Mouse (Mus musculus): ENCODE measurements around the gene Kif1a.

The Kif1a gene

DNA sequence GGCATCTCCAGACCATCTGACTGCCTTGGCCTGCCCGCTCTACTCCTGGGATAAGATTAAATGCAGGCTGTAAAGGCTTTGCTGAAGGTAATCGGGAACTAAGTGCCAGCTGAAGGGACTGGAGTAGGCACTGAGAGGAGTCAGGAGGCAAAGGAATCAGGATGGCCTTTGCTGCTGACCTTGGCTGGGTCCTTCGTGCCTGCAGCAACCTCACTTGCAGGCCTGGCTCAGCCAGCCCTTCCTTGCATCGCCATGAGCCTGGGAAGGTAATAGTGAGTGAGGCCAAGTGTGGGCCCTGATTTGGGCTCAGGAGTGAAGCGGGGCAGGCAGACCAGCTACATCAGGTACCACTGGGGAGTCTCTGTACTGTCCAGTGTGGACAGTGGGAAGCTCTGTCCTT, 2.8 kb downstream of the Kif1a start:
- DNase-seq (ENCODE audit: low spot score in 2 of 2), result no peak

DNA sequence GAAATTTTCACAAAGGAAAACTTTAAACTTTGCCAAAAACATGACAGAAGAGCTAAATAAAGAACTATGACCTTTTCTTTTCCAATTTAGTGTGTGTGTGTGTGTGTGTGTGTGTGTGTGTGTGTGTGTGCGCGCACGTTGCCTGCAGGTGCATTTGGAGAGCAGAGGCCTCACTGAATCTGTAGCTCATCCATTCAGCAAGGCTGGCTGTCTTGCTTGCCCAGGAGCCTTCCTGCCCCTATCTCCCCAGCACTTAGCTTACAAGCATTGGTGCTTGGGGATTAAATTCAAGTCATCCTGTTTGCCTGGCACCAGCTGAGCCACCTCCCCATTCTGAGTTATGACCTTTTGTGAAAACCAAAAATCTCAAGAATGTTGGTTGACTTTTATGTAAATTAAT, 9.2 kb downstream of the Kif1a start:
- DNase-seq (ENCODE audit: low spot score in 2 of 2), result no peak

- no peak for DNase-seq (ENCODE audit: low spot score in 2 of 2)
These were observed 16.6 kb downstream of the Kif1a start for GRCm38 (mm10) chr1:93085136-93085535.

DNA sequence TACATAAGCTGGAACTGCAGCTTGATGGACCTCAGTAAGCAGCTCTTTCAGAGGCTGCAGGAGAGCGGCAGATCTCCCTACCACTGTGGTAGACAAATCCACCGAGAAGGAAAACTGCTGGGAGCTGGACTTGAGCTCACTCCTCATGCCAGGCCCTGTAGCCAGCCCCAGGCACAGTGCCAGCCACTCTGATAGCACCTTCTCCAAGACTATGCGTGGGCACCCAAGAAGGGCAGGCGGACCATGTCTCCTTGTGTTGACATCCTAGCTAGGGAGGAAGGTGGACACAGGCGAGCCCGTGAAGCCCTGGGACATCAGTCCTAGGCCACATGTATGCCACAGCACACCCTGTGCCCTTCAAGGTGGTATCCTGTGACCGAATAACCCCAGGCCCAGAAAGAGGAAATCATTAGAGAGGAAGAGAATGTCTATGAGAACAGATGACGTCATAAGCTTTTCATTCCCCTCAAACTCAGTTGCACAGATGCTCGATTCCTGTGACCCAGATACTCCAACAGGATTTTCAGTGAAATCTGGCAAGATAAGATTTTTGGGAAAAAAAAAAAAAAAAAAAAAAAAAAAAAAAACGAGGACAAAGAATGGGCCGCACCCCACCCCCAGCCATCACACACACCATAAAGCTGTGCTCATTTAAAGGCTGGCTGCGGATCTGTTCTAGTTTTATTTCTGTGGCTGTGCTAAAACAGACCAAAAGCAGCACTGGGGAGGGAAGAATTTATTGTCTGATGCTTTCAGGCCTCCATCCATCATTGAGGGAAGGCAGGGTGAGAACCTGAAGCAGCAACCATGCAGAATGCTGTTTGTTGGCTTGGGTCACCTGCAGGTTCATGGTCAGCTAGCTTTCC, 18.1 kb downstream of the Kif1a start:
- peak; percentile 55 to 65 for DNase-seq (ENCODE audit: low spot score in 2 of 2)

DNA sequence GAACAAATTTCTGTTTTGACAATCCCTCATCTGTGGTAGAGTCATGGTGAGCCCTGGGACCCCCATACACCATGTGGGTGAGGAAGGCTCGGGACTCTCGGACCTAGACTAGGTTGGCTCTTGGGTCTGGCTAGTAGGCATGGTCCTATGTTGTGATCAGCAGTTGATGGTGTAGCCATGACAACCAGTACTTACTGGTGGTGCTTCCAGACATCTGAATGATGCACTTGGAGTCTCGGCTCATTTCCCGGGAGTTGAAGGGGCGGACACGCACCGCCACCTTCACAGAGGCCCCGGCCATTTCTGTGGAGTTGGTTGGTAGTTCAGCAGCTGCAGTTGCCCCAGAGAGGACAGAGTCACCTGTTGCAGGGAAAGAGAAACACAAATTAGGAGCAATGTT, 19.6 kb downstream of the Kif1a start:
- no peak for DNase-seq (ENCODE audit: low spot score in 2 of 2)

DNA sequence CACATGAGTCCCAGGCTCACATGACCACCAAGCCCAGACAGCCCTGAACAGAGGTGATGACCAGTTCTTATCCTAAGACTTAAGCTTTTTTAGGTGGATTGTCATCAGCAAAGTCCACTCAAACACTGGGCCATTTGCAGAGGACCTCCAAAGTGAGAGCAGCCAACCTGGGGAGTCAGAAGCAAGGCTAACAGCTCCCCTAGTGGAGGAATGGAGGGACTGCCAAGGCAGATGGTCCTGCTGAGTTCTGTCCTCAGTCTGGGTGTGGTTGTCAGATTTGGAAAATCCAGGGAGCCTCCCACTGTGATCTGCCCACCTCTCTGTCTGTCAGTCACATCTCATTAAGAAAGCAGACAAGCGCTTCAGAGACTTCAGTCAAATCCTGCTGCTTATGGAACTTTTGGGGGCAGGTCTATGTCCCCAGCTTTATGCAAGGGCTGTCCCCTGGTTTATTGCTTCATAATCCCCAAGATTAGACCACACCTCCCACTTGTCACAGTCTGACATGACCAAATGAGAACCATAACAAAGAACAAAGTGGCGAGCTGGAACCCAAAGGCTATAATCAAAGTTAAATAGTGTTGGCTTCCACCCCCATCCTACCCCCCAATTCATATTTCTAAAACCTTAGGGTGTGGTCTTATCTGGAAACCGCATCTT, 20.7 kb downstream of the Kif1a start:
- DNase-seq (ENCODE audit: low spot score in 2 of 2), result no peak

- no peak for DNase-seq (ENCODE audit: low spot score in 2 of 2)
These were observed 22.1 kb downstream of the Kif1a start for GRCm38 (mm10) chr1:93079602-93080001.

DNA sequence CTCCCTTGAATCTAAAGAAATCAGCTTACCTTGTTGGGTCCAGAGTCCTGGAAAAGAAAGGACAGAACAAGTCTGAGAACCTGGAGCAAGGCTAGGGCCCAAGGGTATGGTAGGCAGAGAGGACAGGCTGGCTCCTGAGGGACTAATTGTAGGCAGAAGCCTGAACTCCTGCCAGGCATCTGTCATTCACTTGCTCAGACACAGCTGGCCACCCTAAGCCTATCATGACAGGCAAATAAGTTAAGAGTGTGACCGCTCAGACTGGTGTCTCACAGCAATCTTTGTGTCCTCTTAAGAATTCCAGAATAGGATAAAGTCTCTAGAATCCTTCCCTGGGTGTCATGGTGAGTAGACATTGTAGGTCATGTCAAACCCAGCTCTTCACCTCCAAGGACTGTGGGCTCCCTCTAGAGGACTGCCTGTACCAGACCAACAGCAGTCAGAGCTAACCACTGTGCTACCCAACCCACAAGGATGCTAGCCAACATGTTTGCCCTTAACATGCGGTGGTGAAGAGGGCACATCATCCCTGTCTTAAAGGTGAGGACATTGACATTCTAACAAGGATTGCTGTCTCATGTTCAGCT, 29.4 kb downstream of the Kif1a start:
- no peak for DNase-seq (ENCODE audit: low spot score in 2 of 2)

DNA sequence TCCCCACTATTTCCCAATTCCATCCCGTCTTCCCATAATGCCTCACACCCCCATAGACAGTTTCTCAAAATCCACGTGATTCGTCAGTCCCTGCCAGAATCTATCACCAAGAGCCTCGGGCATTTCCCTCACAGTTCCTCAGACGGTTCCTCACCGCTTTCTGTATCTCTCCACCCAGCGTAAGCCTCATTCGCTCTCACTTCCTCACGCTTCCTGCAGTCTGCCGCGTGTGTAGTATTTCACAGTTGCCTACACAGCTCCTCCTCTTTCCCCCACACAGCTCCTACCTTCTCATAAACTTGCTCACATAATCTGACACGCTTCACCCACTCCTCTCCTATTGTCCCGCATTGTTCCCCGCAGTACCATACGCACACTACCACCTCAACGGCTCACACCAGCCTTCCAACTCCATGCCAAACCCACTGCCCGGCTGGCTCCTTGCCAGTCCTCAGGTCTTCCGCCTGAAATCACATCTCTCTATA, 30.2 kb downstream of the Kif1a start:
- DNase-seq (ENCODE audit: low spot score in 2 of 2), result peak in 1 of 2 experiments; percentile 56

GRCm38 (mm10) chr1:93070881-93071280, 30.9 kb downstream of the Kif1a start:
- no peak for DNase-seq (ENCODE audit: low spot score in 2 of 2)

DNA sequence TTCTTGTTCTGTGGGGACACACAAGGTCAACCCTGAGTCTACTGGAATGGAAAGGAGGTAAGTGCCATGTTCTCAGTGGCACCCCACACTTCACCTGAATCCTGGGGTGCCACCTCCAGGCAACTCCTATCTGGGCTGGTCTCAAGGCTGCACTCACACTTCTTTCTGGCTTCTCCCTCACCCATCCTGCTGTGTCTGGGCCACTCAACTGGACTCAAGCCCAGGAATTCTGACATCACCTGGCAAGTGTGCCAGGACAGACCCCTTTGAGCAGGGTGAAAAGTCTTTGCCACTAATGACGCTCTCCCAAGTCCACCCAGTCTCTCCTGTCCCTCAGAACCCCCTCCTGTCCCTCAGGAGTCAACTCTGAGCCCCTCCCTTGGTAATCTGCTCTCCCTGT, 33.2 kb downstream of the Kif1a start:
- DNase-seq (ENCODE audit: low spot score in 2 of 2), result no peak

- DNase-seq (ENCODE audit: low spot score in 2 of 2), result no peak
These were observed 36.1 kb downstream of the Kif1a start for GRCm38 (mm10) chr1:93065654-93066053.

DNA sequence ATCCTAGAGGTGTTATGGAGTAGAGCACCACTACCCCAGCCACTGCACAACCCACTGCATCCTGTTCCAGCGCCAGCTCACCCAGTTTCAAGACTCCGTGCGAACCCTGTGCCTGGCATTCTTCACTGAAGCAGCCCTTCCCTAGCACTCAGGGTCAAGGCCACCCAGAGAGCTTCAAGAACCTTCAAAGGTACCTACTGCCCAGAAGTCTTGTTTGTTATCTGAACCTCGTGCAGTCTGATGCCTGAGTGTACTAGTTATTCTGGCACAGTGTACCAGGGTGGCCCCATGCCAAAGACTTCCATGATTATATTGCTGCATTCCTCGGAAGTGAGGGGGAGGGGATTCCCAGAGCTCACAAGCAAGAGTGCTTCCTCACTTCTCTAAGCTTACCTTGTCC, 38.1 kb downstream of the Kif1a start:
- no peak for DNase-seq (ENCODE audit: low spot score in 2 of 2)

- DNase-seq (ENCODE audit: low spot score in 2 of 2), result no peak
These were observed 50.5 kb downstream of the Kif1a start for GRCm38 (mm10) chr1:93051124-93051833.

- DNase-seq (ENCODE audit: low spot score in 2 of 2), result no peak
These were observed 51.7 kb downstream of the Kif1a start for GRCm38 (mm10) chr1:93050071-93050470.

GRCm38 (mm10) chr1:93046153-93046789, 55.5 kb downstream of the Kif1a start:
- DNase-seq (ENCODE audit: low spot score in 2 of 2), result no peak

- no peak for DNase-seq (ENCODE audit: low spot score in 2 of 2)
These were observed 65.8 kb downstream of the Kif1a start for GRCm38 (mm10) chr1:93035981-93036380.

DNA sequence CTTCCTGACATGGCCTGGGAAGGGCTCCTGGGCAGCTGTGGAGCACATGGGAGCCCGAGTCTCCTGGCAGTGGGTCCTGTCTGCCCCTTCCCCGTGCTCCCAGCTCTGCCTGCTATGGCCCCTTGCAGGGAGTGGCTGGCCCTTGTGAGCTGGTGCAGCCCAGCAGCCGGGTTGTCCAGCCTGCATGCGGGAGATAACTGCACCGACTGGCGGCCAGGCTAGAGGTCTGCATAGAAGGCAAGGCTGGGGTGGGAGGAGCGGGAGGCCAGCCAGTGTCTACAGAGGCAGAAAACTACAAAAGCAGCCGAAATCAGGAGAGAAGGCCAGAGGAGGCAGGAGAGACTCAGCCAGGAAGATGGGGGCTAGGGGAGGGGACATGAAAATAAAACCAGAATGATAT, 67.8 kb downstream of the Kif1a start:
- no peak for DNase-seq (ENCODE audit: low spot score in 2 of 2)

DNA sequence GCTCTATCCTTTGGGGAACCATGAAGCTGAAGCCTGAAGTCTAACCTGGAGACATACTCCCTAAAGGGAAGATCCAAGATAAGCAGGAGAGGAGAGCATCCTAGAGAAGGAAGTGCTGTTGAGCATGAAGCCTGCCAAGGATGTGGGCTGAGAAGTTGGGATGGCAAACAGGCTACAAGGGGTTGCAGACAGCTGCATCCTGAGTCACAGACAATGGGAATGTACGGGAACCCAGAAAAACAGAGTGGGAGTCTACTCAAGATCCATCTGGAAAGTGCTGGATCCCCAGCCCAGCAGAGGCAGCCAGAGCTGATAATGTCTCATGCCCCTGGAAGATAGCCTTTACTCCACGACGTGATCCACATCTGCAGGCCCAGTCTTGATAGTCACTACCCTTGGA, 70.6 kb downstream of the Kif1a start:
- DNase-seq (ENCODE audit: low spot score in 2 of 2), result no peak

GRCm38 (mm10) chr1:93030060-93030459, 71.7 kb downstream of the Kif1a start:
- no peak for DNase-seq (ENCODE audit: low spot score in 2 of 2)

- no peak for DNase-seq (ENCODE audit: low spot score in 2 of 2)
These were observed 72.4 kb downstream of the Kif1a start for GRCm38 (mm10) chr1:93029387-93029786.

DNA sequence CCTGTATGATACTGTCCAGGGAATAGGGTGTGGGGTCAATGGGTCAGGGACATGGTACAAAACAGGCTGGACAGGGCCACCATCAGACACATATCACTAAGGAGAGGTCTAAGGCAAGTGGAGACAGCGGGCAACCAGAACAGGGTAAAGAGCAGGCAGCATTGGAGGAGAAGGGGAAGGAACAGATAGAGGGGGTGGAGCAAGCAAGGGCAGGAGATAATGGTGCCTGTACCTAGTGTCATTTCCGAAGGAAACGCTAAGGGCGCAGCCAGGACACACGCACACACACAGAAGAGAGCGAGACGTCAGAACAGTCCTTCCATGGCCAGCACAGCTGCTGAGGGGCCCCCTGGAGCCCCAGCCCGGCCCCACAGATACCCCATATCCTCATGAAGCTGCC, 75.2 kb downstream of the Kif1a start:
- no peak for DNase-seq (ENCODE audit: low spot score in 2 of 2)

Measured in right cerebral cortex, postnatal 36 days (tissue).